Mouse (Mus musculus): ENCODE measurements around the gene Col6a4. TPM values are rescaled to one million over a fixed set of nuclear protein-coding genes. Genes with fewer than 3 reads are reported as not detected.
A peak's percentile ranks its signal among the peaks of the same experiment; 100 is the strongest.

The Col6a4 gene
- total and polyA plus RNA-seq, 2 experiments from 2014 or later, result 0.01 TPM; not detected in 1

DNA sequence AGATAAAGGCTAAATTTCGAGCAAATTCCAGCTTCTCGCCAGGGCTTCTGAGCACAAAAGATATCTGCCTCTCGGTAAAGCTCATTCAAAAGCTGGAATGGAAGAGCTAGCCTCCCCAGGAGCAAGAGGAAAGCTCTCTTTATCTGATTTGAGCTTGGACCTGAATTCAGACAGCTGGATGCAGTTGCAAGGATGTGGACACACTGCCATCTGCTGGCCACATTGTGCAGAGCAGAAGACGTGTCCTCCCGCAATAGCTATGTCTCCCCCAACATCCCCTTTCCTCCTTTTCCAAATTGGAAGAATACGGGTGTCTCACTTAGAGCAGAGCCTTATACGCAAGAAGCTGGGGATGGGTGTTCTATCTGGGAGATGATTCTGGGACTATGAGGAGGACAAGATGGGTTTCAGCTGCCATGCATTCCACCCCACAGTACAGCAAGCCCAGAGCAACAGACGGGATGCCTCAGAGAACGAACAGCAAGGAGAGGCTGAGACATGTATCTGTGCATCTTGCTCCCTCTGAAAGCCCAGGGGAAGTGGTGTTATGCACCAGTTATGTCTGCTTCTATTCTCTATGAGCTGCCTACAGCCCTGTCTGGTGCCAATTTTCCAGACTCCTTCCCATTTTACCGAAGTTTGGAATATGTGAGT lies 16.3 kb upstream of the Col6a4 start:
- 0 out of 2 replicates have a peak, but pooled peaks cover 4% of the 10 kb centered on the region for H3K9me3 ChIP-seq (replicated peaks; ENCODE audit: control insufficient read depth, low read length)
- no peaks in the 10 kb centered on the region for H3K4me1 ChIP-seq (ENCODE audit: control insufficient read depth, insufficient read depth)
- H3K4me2 ChIP-seq (ENCODE audit: low read depth, low read length), result no peak overlapping the region
- no peaks in the 10 kb centered on the region for H3K27me3 ChIP-seq (ENCODE audit: control insufficient read depth, insufficient read depth, low read length)
- no peak for TF ChIP-seq EP300 (IDR thresholded peaks at IDR 0.05; ENCODE audit: low read depth)
- peak; percentile 84 for TF ChIP-seq CTCF (IDR thresholded peaks at IDR 0.05; ENCODE audit: low read depth)
- no peaks in the 10 kb centered on the region for H3K36me3 ChIP-seq (replicated peaks; ENCODE audit: control insufficient read depth, insufficient read depth, low read length)
- ATAC-seq (ENCODE audit: insufficient read depth, low read depth) (no peak), DNase-seq (ENCODE audit: low spot score) (peak; percentile 52)
- no peak overlapping the region for H3K9ac ChIP-seq (replicated peaks; ENCODE audit: low read depth, low read length)
- 27% methylated on average over 10 of the region's 10 CpGs for WGBS
- H3K27ac ChIP-seq (ENCODE audit: low read depth), result no peak overlapping the region
- H3K4me3 ChIP-seq (ENCODE audit: low read depth, low read length), result no peak overlapping the region

DNA sequence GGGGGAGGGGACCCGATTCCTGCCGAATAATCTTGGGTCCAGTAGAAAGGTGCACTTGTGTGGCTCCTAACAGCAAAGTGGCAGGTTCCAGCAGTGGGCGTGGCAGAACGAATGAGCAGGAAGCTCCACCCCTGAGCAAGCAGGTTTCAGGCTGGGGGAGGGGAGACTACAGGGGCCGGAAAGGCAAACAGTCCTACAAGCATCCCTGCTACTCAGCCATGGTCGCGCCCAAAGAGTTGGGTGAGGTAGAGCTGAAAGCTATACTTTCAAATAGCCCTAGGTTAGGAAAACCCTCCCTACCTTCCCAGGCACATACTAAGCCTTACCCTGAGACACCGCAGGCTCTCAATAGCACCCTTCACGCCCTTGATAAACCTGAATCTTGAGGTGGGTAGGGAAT lies 9.7 kb upstream of the Col6a4 start:
- Histone ChIP-seq H3K4me1 (ENCODE audit: control insufficient read depth, insufficient read depth) (no peaks in the 10 kb centered on the region), H3K9ac (replicated peaks; ENCODE audit: low read depth, low read length) (no peak overlapping the region), H3K9me3 (replicated peaks; ENCODE audit: control insufficient read depth, low read length) (0 out of 2 replicates have a peak, but pooled peaks cover 3% of the 10 kb centered on the region), H3K4me2 (ENCODE audit: low read depth, low read length) (no peak overlapping the region), H3K4me3 (ENCODE audit: low read depth, low read length) (no peak overlapping the region), H3K36me3 (replicated peaks; ENCODE audit: control insufficient read depth, insufficient read depth, low read length) (no peaks in the 10 kb centered on the region), H3K27me3 (ENCODE audit: control insufficient read depth, insufficient read depth, low read length) (no peaks in the 10 kb centered on the region), H3K27ac (ENCODE audit: low read depth) (no peak overlapping the region)
- DNase-seq (ENCODE audit: low spot score), result no peak
- WGBS, result 67% methylated on average over 9 of the region's 9 CpGs
- no peak for ATAC-seq (ENCODE audit: insufficient read depth, low read depth)
- TF ChIP-seq CTCF (IDR thresholded peaks at IDR 0.05; ENCODE audit: low read depth) (no peak), EP300 (IDR thresholded peaks at IDR 0.05; ENCODE audit: low read depth) (no peak)

DNA sequence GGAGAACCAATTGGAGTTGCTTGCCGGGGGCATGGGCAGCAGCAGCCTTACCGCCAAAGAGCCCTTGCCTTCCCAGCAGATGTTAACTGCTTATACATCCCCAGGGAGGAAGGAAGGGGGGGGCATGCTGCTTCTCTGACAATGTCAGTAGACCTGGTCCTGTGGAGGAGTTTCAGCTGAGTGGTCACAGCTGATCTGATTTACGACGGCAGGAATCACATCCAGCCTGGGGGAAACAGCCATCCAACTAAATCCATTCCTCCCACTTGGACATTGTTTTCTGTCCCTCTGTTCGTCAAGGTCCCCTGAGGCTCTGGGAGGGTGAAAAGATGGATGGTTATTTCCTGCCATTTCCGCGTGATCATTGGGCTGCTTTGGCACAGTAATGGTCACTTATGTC lies 7.8 kb upstream of the Col6a4 start:
- Histone ChIP-seq H3K4me1 (ENCODE audit: control insufficient read depth, insufficient read depth) (no peaks in the 10 kb centered on the region), H3K9ac (replicated peaks; ENCODE audit: low read depth, low read length) (no peak overlapping the region), H3K4me3 (ENCODE audit: low read depth, low read length) (no peak overlapping the region), H3K27ac (ENCODE audit: low read depth) (no peak overlapping the region), H3K4me2 (ENCODE audit: low read depth, low read length) (no peak overlapping the region), H3K27me3 (ENCODE audit: control insufficient read depth, insufficient read depth, low read length) (no peaks in the 10 kb centered on the region), H3K36me3 (replicated peaks; ENCODE audit: control insufficient read depth, insufficient read depth, low read length) (no peaks in the 10 kb centered on the region), H3K9me3 (replicated peaks; ENCODE audit: control insufficient read depth, low read length) (0 out of 2 replicates have a peak, but pooled peaks cover 2% of the 10 kb centered on the region)
- DNase-seq (ENCODE audit: low spot score), result no peak
- WGBS, result 83% methylated on average over 7 of the region's 7 CpGs
- no peak for ATAC-seq (ENCODE audit: insufficient read depth, low read depth)
- no peak for TF ChIP-seq EP300 (IDR thresholded peaks at IDR 0.05; ENCODE audit: low read depth)

DNA sequence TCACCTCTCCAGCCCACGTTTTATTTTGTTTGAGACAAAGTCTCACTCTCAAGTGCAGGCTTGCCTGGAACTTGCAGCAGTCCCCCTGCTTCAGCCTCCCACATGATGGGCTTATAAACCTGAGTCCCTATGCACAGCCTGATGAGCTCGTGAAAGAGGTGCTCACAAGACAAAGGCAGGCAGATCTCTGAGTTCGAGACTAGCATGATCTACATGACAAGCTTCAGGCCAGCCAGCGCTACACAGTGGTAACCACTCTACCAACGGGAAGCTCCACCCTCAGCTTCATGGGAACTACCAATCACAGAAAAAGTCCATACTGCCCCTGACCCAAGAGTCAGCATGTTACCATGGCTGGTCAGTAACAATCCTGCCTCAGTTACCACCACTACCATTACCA lies 4.6 kb upstream of the Col6a4 start:
- Histone ChIP-seq H3K9me3 (replicated peaks; ENCODE audit: control insufficient read depth, low read length) (0 out of 2 replicates have a peak, but pooled peaks cover 2% of the 10 kb centered on the region), H3K4me1 (ENCODE audit: control insufficient read depth, insufficient read depth) (no peaks in the 10 kb centered on the region), H3K27me3 (ENCODE audit: control insufficient read depth, insufficient read depth, low read length) (no peaks in the 10 kb centered on the region), H3K4me2 (ENCODE audit: low read depth, low read length) (no peak overlapping the region), H3K27ac (ENCODE audit: low read depth) (no peak overlapping the region), H3K36me3 (replicated peaks; ENCODE audit: control insufficient read depth, insufficient read depth, low read length) (no peaks in the 10 kb centered on the region), H3K4me3 (ENCODE audit: low read depth, low read length) (no peak overlapping the region), H3K9ac (replicated peaks; ENCODE audit: low read depth, low read length) (no peak overlapping the region)
- WGBS, result 62% methylated on average over 5 of the region's 5 CpGs
- DNase-seq (ENCODE audit: low spot score) (no peak), ATAC-seq (ENCODE audit: insufficient read depth, low read depth) (no peak)
- TF ChIP-seq CTCF (IDR thresholded peaks at IDR 0.05; ENCODE audit: low read depth), result no peak
- TF ChIP-seq EP300 (IDR thresholded peaks at IDR 0.05; ENCODE audit: low read depth), result no peak

DNA sequence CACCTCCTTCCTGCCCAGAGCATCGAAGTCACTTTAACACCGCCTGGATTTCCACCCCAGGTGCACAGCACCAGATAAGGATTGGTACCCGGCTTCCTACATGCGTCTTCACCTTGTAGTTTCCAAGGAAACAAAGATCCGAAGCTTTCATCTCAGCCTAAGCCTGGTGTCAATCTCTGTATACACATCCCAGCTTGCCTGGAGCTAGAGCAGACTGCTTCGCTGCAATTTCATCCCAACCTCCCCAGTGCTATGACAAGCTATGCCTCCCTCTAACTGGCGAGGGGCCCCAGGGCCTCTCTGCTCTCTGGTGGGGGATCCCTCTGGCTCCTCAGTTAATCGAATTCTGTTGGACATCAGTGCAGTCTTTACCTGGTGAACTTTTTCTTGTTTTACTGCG lies 3.7 kb upstream of the Col6a4 start:
- H3K9me3 ChIP-seq (replicated peaks; ENCODE audit: control insufficient read depth, low read length), result 0 out of 2 replicates have a peak, but pooled peaks cover 2% of the 10 kb centered on the region
- 53% methylated on average over 9 of the region's 9 CpGs for WGBS

More for the DNA sequence above, 3.7 kb upstream of the Col6a4 start:
- DNase-seq (ENCODE audit: low spot score) (no peak), ATAC-seq (ENCODE audit: insufficient read depth, low read depth) (no peak)
- H3K4me2 ChIP-seq (ENCODE audit: low read depth, low read length), result no peak overlapping the region
- no peak overlapping the region for H3K4me3 ChIP-seq (ENCODE audit: low read depth, low read length)
- no peaks in the 10 kb centered on the region for H3K27me3 ChIP-seq (ENCODE audit: control insufficient read depth, insufficient read depth, low read length)
- H3K4me1 ChIP-seq (ENCODE audit: control insufficient read depth, insufficient read depth), result no peaks in the 10 kb centered on the region
- H3K27ac ChIP-seq (ENCODE audit: low read depth), result no peak overlapping the region
- no peak overlapping the region for H3K9ac ChIP-seq (replicated peaks; ENCODE audit: low read depth, low read length)
- no peaks in the 10 kb centered on the region for H3K36me3 ChIP-seq (replicated peaks; ENCODE audit: control insufficient read depth, insufficient read depth, low read length)
- no peak for TF ChIP-seq CTCF (IDR thresholded peaks at IDR 0.05; ENCODE audit: low read depth)
- TF ChIP-seq EP300 (IDR thresholded peaks at IDR 0.05; ENCODE audit: low read depth), result no peak

Data from heart, postnatal 0 days (tissue).